Mouse (Mus musculus) c-Kit-negative CD71-positive TER-119-positive erythroid progenitor cells, embryonic 14.5 days (primary cell): ENCODE measurements around the gene Ptpn12.

Experiments
- DNase-seq: peaks from one replicate; pipeline ENCODE4 v3.0.0-alpha.2; 2013; ENCODE audit warnings: low read depth, low spot score

The Ptpn12 gene

DNA sequence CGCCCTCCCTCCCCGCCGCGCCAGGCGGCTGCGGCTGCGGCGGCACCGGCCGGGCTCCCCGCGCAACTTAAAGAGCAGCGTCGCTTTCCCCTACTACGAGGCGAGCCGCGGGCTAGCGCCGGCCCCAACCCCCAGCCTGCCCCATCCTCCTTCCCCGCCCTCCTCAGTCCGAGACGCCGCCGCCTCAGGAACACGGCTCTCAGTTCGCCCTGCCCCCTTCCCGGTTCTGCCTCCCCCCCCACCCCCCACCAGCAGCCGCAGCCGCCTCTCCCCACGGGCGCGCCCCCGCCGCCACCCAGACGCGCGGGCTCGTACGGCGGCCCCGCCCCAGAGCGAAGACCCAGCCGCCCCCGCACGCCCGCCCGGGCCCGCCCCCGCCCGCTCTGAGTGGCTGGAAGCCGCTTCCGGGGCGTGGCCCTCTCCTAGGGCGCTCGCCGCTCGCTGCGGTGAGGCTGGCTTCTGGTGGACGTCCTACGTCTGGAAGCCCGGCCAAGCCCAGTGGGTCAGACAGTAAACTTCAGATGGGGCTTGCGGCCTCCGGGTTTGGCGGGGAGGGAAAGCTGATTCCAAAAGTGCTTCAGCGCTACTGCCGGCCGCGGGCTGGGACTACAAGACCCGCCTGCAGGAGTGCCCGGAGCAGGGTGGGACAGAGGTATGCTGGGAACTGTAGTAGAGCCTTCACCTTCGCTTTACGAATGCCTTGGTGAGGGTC is at the start of gene Ptpn12:
Gene Ptpn12 (minus strand): TSS at position 92 of the 712 bp plus-strand sequence.
- DNase-seq, result peak; percentile 88

DNA sequence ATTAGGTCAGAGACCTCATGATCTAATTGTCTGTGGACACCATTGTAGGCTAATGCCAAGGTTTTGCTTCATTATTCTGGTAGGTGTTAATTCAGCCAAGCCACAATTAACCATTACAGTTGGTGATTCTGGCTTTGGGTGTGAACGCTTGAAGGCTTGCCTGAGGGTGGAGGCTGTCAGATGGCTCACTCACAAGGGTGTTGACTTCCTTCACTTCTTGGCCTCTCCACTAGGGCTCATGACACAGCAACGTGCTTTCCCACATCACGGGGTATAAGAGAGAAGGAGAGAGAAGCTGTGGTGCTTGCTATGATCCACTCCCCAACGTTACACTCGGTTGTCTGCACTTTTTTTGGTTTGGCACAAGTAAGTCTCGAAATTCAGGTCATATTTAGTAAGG is 35.5 kb upstream of the Ptpn12 start:
- DNase-seq, result no peak

DNA sequence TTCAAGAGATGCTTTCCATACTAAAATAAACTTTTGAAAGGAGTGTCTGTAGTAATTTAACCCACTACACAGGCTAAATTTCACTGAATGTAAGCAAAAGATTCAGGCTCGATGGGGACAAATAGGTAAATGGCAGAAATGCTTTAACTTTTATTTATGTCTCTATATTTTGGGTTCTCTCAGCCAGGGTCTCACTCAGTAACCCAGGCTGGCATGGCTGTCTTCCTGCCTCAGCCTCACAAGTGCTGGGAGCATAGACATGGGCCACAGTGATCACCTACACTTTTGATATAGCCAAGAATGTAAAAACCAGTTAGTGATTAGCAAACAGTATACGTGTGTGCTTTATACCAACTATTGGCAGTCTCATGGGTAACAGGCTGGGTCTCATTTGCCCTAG is 1.5 kb upstream of the Ptpn12 start:
- DNase-seq, result no peak

DNA sequence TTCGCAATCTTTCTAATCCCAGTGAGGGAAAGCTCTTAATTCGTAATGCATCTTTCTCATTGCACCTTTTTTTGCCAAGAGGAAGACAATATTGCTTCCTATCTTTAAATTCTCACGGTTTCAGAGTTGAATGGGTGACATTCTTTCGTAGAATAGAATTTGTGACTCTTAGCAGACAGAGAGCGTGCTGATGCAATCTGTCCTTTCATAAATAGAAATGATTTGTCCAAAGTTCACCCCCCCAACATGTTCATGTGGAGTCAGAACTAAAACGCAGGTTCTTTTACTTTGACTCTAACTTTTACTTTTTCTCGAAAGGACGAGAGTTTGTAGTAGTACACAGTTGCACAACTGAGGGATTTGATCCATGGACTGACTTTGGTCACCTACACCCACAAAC is 884 bp upstream of the Ptpn12 start:
- no peak for DNase-seq

DNA sequence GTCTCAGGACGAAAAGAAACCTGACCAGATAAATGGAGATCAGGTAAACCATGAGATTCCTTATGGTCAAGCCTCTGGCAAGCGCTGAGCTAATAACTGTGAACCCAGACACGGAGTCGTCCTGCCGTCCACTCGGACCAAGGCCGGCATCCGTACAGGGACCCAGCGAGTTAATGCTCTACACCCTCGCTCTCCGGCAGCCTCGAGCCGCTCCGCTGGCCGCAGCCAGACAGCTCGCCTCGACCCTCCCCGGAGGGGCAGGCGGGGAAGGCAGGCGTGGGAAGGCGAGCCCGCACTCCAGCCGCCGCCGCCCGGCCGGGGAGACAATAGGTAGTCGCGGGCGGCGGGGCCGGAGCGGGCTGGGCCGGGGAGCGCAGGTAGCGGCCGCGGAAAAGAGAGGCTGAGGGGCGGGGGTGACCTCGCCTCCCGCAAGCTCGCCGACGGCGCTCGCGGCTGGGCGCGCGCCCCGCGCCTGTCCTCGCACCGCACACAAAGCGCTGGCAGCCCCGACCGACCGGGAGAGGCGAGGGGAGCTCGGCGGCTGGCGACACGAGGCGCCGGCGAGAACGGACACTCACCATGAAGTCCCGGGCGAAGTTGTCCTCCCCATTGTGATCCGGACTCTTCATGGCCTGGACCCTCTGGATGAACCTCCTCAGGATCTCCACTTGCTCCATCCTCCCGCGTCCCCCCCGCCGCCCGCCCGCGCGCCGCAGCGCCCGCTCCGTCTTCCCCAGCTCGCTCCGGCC is 466 bp downstream of the Ptpn12 start:
- peak; percentile 36 for DNase-seq

DNA sequence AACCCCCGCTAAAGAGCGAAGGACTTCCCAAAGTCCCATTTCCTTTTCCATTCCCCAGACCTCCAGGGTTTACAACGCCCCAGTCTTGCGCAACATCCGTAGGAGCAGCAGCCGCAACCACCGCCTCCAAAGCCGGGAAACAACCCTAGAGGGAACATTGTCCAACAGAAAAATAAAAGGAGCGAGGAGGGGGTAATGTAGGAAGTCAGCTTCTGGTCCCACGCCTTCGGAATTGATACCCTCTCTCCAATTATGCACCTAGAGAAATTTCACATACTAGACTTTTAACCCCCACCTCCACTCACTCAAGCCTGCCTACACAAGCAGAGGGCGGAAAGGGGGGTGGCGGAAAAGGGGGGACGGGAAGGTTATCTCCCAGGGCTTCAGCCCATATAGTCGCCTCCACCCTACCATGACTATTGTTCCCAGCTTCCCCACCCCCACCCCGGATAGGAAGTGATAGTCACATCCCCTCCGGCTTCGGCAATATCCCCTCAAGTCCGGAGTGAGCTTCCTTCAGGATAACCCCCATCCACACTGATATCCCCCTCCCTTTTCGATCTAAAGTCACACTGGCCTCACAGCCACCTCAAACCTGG is 1.1 kb downstream of the Ptpn12 start:
- peak; percentile 37 for DNase-seq

DNA sequence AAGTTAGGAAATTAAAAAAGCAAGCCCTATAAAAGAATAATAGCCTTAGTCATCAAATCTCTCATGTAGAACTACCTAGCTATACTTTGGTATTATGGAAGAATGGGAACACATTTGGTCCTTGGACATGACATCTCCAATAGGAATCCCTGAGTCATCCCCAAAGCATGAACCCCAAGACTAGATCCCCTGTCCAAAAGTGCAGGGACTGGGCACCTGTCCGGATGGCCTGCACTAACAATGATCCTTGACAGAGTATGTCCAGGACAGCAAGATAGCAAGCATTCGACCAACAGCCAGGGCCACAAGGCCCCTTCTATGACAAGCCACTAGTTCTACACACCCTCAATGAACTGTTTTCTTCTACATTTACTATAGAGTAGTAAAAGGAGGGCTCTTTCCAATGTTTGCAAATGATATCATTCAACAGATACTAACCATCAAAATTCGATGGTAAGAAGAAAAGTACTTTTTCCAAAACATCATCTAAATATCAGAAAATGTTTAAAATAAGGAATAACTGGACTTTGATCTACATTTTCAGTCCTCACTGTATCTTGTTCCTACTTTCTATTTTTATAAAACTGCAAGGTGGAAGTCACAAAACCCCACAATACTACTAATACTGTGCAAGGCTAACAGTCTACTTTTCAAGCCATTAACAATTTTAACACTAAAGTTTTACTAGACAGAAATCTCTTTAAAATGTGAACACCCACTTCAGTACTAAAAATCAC is 2.0 kb downstream of the Ptpn12 start:
- DNase-seq, result no peak

DNA sequence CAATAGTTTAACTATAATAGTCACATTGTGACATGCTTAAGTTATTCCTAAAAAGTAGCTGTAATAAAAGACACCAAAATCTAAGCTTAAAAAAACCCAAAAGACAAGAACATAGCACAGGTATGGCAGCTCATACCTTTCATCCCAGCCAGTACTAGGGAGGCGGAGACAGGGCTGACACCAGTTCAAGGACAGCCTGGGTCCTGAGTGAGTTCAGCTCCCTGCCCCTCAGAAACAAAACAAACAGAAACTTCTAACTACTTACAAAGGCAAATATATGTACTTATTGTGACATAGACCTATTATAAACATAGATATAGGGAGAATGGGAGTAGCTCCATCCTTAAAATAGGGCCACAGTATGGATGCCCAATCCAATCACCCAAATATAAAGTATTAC is 3.2 kb downstream of the Ptpn12 start:
- no peak for DNase-seq

DNA sequence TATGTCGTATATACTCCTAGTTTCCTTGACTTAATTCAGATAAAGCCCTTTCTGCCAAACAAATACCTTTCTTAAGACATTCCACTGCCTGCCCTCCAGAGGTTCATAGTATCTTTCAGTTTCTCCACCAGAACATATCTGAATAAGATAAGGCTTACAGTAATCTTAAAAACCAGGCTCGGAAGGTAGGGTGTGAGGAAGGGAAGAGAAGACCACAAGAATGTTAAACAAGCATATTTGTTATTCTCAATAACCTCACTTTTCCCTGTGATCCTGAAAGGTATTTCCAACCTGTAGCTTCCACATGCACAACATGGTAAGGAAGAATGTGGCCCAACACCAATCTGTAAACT is 5.0 kb downstream of the Ptpn12 start:
- peak; percentile 30 for DNase-seq

DNA sequence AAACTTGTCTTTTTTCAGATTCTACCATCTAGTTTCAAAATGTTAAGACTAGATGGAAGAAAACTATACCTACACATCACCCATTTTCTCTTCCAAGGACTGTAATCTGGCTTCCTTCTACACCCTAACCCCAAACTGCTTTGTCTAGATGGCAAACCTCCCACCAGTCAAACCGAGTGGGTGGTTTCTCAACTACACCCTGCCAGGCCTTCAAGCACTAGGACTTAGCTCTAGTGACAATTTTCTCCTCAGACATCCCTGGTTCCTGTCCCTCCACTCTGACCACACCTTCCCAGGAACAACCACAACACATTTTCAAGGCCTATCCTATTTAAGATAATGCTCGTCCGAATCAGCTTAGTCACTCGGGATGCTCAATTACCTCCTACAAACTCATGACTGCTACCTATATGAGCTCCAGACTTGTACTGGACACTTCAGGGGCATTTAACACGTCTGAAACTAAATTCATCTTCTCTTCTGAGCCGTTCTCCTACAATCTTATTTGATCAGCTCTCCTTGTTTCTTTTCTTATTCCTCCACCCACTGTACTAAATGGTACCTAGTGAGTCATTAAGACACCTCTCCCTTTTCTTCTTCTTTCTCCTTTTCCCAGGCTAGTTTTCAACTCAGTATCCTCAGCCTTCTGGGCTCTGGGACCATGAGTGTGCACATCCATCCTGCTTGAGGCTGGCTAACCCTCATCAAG is 5.5 kb downstream of the Ptpn12 start:
- peak; percentile 35 for DNase-seq

DNA sequence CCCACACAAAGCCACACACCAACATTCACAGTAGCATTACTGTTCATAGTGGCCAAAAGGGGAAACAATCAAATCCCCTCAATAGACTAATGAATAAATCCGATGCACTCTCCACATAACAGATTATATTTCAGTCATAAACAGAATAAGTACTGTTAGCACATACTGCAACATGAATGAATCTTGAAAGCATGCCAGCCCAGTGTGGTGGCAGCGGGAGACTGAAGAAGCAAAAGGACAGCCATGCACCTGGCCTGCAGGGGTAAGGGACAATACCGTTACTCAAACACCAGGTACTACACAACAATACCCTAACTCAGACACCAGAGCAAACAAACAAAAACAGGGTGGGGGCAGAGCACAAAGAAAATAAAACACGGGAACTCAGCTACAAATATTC is 6.7 kb downstream of the Ptpn12 start:
- no peak for DNase-seq

DNA sequence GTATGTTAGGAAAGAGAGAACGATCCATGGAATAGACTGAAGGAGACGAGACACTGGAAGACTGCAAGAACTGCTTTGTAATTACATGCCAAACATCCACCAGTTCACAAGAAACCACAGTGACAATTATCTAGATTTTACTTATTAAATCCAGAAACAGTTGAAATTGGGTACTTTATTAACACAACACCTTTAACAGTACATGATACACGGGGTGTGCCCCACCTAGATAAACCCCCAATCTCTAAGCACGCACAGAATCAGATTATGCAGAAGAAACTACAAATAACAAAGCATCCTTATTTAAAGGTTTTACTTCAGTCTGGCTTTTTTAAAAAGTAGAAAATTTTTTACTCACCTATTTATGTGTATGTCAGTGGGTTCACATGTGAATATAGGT is 8.6 kb downstream of the Ptpn12 start:
- DNase-seq, result no peak

DNA sequence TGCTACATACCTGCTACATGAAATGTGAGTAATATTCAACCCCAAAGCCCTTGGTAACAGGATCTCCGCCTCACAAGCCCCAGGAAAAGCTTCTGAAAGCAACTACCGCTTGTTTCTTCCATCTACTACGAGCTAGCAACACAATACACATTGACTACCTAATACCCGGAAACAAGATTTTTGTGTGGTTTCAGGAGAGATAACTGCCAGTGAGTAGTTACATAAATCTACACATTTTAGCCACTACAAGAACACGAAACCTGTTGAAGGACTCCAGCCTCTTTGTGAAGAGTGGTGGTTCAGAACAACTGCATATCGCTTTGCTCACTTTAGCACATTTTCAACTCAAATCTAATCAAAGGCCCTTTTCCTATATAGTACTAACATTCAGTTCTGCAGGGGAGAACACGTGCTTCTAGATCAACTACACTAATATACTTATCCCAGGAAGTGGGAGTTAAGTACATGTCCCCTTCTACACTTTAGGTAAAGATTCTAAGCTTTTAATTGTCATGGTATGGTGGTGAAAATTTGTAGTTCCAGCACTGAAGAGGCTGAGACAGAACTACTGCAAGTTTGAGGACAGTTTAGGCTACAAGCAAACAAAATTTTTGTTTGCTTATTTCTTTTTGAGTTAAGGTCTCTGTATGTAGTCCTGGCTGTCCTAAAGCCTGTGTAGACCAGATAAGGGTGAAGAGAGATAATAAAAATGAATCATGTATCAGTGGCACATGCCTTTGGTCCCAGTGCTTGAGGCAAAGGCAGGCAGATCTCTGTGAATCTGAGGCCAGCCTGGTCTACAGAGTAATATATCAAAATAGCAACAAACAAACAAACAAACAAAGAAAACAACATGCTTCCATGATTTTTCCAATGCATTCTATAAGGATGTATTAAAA is 9.3 kb downstream of the Ptpn12 start:
- no peak for DNase-seq

DNA sequence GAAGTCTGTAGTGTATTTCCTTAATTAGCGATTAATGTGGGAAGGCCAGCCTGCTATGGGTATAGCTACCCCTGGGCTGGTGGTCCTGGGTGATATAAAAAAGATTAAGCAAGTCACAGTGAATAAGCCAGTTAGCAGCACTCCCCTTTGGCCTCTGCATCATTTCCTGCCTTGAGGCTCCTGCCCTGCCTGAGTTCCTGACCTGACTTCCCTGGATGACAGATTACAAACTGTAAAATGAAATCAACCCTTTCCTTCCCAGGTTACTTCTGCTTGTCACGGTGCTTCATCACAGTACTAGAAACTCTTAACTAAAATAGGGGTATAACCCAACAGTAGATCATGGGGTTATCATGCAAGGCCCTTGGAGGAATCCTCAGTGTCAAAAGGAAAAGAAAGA is 10.2 kb downstream of the Ptpn12 start:
- no peak for DNase-seq

DNA sequence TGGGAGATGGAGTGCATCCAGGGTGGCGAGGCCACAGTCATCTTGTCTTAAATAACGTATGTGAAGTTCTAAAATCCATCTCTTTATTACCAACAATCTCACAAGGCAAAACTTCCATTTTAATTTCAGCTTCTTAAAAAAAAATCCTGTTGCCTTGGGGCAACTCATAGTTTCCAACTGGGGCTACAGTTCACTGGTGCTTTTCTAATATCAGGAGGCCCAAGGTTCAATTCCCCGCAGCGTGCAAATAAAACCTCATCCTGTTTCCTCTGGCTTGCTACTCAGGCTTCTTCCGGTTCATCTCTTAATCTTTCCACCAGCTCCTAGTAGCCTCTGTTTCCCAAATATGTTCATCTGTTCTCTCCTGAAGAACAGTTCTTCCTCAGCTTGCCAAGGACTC is 17.6 kb downstream of the Ptpn12 start:
- no peak for DNase-seq

DNA sequence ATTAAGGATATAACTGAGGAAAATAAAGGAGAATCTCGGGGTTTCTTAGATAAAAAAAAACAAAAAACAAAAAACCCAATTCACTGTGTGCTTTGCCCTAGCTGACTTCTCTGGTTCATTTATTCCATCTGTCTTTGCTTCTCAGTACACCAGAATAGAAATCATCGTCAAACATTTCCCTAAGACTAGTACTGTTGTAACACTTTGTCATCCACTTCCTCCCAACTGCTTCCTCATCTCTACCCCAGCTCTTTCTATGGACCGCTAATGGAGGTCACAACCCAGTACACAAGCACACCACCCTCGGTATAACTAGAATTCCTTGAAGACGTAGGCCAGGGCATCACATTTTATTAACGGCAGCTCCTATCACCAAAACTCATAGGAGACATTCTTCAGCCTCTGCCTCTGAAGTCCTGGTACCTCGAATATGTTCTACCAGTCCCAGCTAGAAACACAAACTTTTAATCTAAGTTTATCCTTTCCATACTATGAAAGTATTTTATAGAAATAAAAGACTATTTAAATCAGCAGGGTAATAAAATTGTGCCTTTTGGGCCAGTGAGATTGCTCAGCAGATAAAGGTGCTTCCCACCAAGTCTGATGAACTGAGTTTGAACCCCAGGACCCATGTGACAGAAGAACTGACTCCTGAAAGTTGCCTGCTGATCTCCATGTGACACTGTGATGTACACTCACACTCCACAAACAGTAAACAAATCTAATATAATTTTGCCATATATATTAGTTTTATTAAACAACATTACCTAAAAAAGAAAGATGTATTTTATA is 19.8 kb downstream of the Ptpn12 start:
- no peak for DNase-seq

DNA sequence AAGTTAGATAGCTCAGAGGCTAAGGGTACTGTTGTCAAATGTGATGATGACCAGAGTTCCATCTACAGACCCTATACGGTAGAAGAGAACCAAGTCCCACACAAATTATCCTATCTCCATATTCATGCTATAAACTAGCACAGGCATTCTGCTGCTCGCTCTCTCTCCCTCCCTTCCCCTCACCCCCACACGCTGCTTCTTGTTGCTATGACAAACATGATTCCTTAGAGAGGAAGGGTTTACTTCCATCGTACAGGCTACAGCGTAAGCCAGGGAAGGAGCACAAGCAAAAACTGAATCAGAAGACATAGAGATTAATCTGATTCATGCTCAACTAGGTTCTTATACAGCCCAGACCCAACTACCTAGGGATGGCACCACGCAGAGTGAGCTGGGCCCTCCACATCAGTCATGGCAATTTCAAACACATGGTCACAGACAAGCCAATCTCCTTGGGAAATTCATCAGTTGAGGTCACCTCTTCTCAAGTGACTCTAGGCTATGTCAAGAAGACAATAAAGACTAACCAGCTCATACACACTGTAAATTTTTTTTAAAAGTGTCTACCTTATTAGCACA is 21.2 kb downstream of the Ptpn12 start:
- DNase-seq, result no peak

DNA sequence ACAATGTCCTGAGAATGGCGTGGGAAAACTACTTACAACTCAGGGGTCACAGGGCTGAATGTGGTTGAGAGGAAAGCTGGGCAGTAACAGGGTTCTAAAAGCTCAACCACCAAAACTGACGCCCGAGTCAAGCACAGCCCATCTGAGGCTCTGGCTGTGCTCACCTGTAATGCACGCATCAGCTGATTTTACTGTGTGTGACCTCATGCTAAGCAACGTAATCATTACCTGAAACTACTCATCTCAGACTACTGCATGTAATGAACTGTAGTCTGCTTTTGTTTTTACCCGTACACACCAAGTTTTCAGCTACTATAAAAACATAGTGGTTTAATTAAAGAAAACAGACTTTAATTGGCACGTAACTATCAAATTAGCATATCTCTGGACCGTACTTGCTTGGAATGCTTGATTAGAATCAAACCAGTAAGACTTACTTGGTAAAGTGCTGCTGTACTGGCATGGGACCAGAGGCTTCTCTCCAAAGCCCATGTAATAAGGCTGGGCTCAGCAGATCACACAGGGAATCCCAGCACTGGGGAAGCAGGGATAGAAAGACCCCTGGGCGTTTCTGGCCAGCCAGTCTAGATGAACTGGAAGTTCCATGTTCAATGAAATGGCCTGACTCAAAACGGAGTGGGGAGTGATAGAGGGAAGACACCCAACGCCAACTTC is 22.2 kb downstream of the Ptpn12 start:
- no peak for DNase-seq

DNA sequence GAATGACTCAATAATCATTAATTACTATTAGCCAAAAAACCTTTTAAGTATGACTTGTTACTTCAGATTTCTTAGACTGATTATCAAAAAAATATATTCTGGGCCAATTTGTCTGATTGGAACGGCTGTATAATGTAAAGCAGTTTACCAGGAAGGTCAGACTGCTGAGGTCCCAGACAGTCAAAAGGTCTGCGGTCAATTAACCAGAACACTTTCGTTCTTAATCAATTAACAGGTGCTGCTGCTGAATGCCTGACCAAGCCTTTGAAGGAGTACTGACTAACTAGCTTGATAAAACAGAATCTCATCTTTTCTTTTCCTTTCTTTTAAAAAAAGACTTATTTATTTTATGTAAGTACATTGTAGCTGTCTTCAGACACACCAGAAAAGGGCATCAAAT is 23.1 kb downstream of the Ptpn12 start:
- no peak for DNase-seq
